Mouse (Mus musculus): ENCODE measurements around the gene Epb41l4b.

GRCm38 (mm10) chr4:57120563-57120962 lies 22.7 kb downstream of the Epb41l4b start:
- TF ChIP-seq CTCF (IDR thresholded peaks at IDR 0.05; ENCODE audit: borderline replicate concordance, control insufficient read depth, extremely low read depth, insufficient read depth, low read length, poor library complexity) (no peak), POLR2A (IDR thresholded peaks at IDR 0.05; ENCODE audit: control insufficient read depth, extremely low read depth, insufficient read depth, low read length, poor library complexity) (no peak)

Data from thymus, adult 2 months (tissue).